Mouse (Mus musculus) G1E-ER4 (cell line): ENCODE results near the gene Cps1. TPM values are rescaled to one million over a fixed set of nuclear protein-coding genes. Genes with fewer than 3 reads are reported as not detected.

Source experiments
- GATA1 ChIP-seq: IDR thresholded peaks from one replicate; pipeline ENCODE4 v1.8.0; 2012; ENCODE audit warnings: low read length, inconsistent platforms
- polyA plus RNA-seq: library from polyadenylated mRNA; stranded (reverse); fragments of >175 nt; gene quantifications from 2 replicates; pipeline ENCODE4 v1.2.3, GENCODE M21; 2012

Gene Cps1
- polyA plus RNA-seq: not detected in 2 replicates

GRCm38 (mm10) chr1:67122797-67123196 is at the start of gene Cps1:
Cps1 (plus strand) TSS chr1:67123026.
- no peak for TF ChIP-seq GATA1

GRCm38 (mm10) chr1:67077739-67078138 is 45.1 kb upstream of the Cps1 start:
- TF ChIP-seq GATA1: no peak

GRCm38 (mm10) chr1:67078666-67079065 is 44.2 kb upstream of the Cps1 start:
- TF ChIP-seq GATA1: no peak

- TF ChIP-seq GATA1: no peak
Observed at GRCm38 (mm10) chr1:67079146-67079545, 43.7 kb upstream of the Cps1 start.

- TF ChIP-seq GATA1: no peak
Observed at GRCm38 (mm10) chr1:67092473-67092872, 30.4 kb upstream of the Cps1 start.

GRCm38 (mm10) chr1:67099215-67099614 is 23.6 kb upstream of the Cps1 start:
- no peak for TF ChIP-seq GATA1

GRCm38 (mm10) chr1:67103476-67104248 is 19.2 kb upstream of the Cps1 start:
- TF ChIP-seq GATA1: no peak

- TF ChIP-seq GATA1: no peak
Observed at GRCm38 (mm10) chr1:67111621-67112298, 11.1 kb upstream of the Cps1 start.

- TF ChIP-seq GATA1: no peak
Observed at GRCm38 (mm10) chr1:67113343-67114030, 9.3 kb upstream of the Cps1 start.

GRCm38 (mm10) chr1:67116571-67116970 is 6.3 kb upstream of the Cps1 start:
- TF ChIP-seq GATA1: no peak

- no peak for TF ChIP-seq GATA1
Observed at GRCm38 (mm10) chr1:67117778-67118177, 5.0 kb upstream of the Cps1 start.

GRCm38 (mm10) chr1:67125433-67125832 is 2.6 kb downstream of the Cps1 start:
- TF ChIP-seq GATA1: no peak

GRCm38 (mm10) chr1:67143939-67144338 is 21.1 kb downstream of the Cps1 start:
- no peak for TF ChIP-seq GATA1

GRCm38 (mm10) chr1:67151246-67151645 is 28.4 kb downstream of the Cps1 start:
- no peak for TF ChIP-seq GATA1

GRCm38 (mm10) chr1:67167283-67167682 is 44.5 kb downstream of the Cps1 start:
- TF ChIP-seq GATA1: no peak

GRCm38 (mm10) chr1:67181165-67181564 is 58.3 kb downstream of the Cps1 start:
- no peak for TF ChIP-seq GATA1

- TF ChIP-seq GATA1: no peak
Observed at GRCm38 (mm10) chr1:67182201-67182600, 59.4 kb downstream of the Cps1 start.
